Mouse (Mus musculus): ENCODE measurements around the gene Rpl3. TPM values are rescaled to one million over a fixed set of nuclear protein-coding genes. Genes with fewer than 3 reads are reported as not detected.

Gene Rpl3
- total RNA-seq, 2 experiments from 2014 or later, result 602 to 611 TPM

- DNase-seq, result peak; percentile 37 to 41
Measured at GRCm38 (mm10) chr15:80037255-80038109, 54.2 kb downstream of the Rpl3 start.

DNA sequence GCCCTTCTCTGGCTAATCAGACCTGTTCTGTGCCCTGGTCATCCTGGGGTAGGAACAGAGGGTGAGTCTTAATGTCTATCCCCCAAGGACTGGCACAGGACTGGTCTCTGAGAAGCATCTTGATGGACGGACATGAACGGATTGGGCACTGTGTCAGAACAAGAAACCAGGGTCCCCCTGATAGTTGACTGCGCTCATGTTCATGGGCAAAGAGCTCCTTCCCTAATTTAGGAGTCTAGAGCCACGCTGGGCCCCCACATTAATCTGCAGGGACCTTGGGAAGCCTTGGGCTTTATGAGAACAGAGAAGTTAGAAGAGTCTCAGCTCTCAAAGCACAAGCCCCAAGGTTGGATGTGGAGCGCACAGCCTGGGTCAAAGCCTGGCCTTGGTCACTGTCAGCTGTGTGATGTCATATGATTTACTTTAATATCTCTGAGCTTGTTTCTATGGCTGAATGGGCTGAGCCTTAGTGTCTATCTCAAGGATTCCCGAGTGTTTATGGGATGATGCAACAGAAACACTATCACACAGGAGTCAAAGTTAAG, 56.3 kb downstream of the Rpl3 start:
- DNase-seq, result peak; percentile 73 to 74

DNA sequence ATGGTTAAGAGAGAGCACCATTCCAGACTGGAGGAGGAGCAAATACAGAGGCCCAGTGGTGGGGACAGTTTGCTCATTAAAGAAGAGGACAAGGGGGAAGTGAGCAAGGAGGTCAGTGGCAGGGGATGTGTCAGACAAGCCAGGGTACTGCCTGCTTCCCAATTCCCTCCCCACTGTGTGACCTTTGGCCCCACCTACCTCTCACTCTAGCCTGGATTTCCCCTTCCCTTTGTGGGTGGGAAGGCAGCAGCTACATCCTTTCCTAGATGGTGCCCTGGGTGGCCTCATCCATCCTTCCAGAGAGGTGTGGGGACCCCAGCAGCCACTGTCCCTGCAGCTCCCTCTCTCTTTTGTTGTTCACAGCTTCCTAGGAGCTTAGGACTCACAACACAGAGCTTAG, 56.8 kb downstream of the Rpl3 start:
- peak; percentile 32 to 58 for DNase-seq

GRCm38 (mm10) chr15:80034366-80034765, 57.3 kb downstream of the Rpl3 start:
- DNase-seq, result no peak

- no peak for DNase-seq
Measured at GRCm38 (mm10) chr15:80031133-80031532, 60.5 kb downstream of the Rpl3 start.

DNA sequence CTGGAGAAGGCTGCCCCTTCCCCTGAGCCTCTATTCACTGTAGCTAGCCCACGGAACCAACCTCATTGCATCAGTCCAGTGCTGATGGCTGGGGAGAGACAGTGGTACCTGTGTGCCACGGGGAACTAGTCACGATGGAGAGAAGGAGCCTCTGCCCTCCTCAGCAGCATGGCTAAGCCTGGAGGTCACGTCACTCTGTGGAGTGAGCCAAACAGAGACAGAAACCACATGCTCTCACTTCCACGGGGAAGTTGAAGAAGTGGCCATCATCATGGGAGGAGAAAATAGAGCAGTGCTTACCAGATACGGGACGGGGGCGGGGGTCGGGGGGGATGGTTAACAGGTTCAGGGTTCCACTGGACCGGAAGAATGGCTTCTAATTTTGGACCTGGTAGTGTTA, 61.3 kb downstream of the Rpl3 start:
- DNase-seq, result no peak

DNA sequence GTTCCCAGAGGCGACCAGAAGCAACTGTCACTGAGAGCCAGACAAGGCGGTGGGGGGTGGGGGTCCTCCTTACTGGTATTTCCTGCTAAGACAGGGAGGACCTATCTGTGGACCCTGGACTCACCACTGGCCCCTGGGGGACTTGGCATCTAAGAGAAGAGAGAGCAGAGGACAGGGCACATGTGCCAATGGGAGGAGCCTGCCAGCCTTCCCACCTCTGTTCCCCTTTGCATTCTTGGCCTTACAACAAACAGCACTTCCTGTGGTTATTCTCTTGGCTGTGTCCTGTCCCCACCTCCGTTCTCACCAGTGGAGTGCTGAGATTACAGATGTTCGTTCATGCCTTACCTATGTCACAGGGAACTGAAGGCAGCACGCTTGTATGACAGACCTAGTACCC, 62.8 kb downstream of the Rpl3 start:
- no peak for DNase-seq

Small RNAs within 50 kb of the gene (microRNA-seq; reads per million reads assigned to microRNA genes)
- gene Snord43, result 260 reads per million, percentile 64 among the genes with 10 or more reads in this experiment

Other genes with a start within 250 kb of the Rpl3 start
- 10 to 100 TPM; 14.5 to 15.7 TPM for gene Apobec3, start 200.2 kb downstream of the Rpl3 start, total RNA-seq (2021)
- gene Cbx7, start 120.7 kb downstream of the Rpl3 start, total RNA-seq (2021), result 10 to 100 TPM; 11.9 to 20.6 TPM
- gene Pdgfb, start 76.9 kb downstream of the Rpl3 start, total RNA-seq (2021), result 10 to 100 TPM; 31.7 to 39.4 TPM
- gene Syngr1, start 534 bp downstream of the Rpl3 start, total RNA-seq (2021), result 10 to 100 TPM; 28.0 to 31.5 TPM
- 10 to 100 TPM; 11.9 to 18.3 TPM for gene Tab1, start 41.3 kb upstream of the Rpl3 start, total RNA-seq (2021)
- gene Mgat3, start 81.9 kb upstream of the Rpl3 start, total RNA-seq (2021), result 10 to 100 TPM in 1 of 2 experiments, 1 to 10 TPM in 1; 7.0 to 10.3 TPM
- 10 to 100 TPM; 44.7 to 49.2 TPM for gene Mief1, start 142.2 kb upstream of the Rpl3 start, total RNA-seq (2021)
- gene AC140267.1, start 144.0 kb upstream of the Rpl3 start, total RNA-seq (2021), result 10 to 100 TPM; 13.7 to 16.1 TPM
- 100 to 1,000 TPM; 263 to 281 TPM for gene Atf4, start 163.3 kb upstream of the Rpl3 start, total RNA-seq (2021)
- gene Rps19bp1, start 172.4 kb upstream of the Rpl3 start, total RNA-seq (2021), result 10 to 100 TPM; 41.4 to 46.9 TPM
- under 1 TPM; 0.30 to 0.63 TPM for gene Cacna1i, start 195.4 kb upstream of the Rpl3 start, total RNA-seq (2021)

Measured in adrenal gland, postnatal 36 days (tissue).